Mouse (Mus musculus) heart, embryonic 16.5 days (tissue): ENCODE data around the gene Scd1. TPM values are rescaled to one million over a fixed set of nuclear protein-coding genes. Genes with fewer than 3 reads are reported as not detected.

Experiments used
- ATAC-seq: fragments of 200-750 bp; cut with Nextera tagmentation; replicated peaks from 2 replicates; pipeline ENCODE4 v1.8.0; 2017; ENCODE audit warnings: moderate number of reproducible peaks; ENCODE audit not compliant: insufficient read depth, low FRiP score; ENCODE audit errors: extremely low read depth
- H3K27ac ChIP-seq: fragments of 300-500 bp; sonication (generic); 2 replicates; pipeline ENCODE4 v1.5.1; 2014; ENCODE audit warnings: mild to moderate bottlenecking, low read length, control low read depth, moderate library complexity
- H3K27me3 ChIP-seq: fragments of 300-500 bp; sonication (generic); 2 replicates; pipeline ENCODE4 v1.6.1; 2014; ENCODE audit warnings: low read length, mixed read lengths; ENCODE audit not compliant: control insufficient read depth, insufficient read depth
- H3K36me3 ChIP-seq: fragments of 300-500 bp; sonication (generic); 2 replicates; pipeline ENCODE4 v1.6.1; 2014; ENCODE audit not compliant: control insufficient read depth, insufficient read depth
- H3K4me1 ChIP-seq: fragments of 300-500 bp; sonication (generic); 2 replicates; pipeline ENCODE4 v1.6.1; 2014; ENCODE audit warnings: low read length, mixed read lengths; ENCODE audit not compliant: control insufficient read depth, insufficient read depth
- H3K4me2 ChIP-seq: fragments of 300-500 bp; sonication (generic); 2 replicates; pipeline ENCODE4 v1.6.1; 2014; ENCODE audit warnings: low read depth, mild to moderate bottlenecking, control low read depth, low read length
- H3K4me3 ChIP-seq: fragments of 300-500 bp; sonication (generic); 2 replicates; pipeline ENCODE4 v1.5.1; 2014; ENCODE audit warnings: mild to moderate bottlenecking, control low read depth, low read length
- H3K9ac ChIP-seq: fragments of 300-500 bp; sonication (generic); 2 replicates; pipeline ENCODE4 v1.6.1; 2014; ENCODE audit warnings: low read length, control low read depth
- H3K9me3 ChIP-seq: fragments of 300-500 bp; sonication (generic); replicated peaks from 2 replicates; pipeline ENCODE4 v1.6.1; 2016; ENCODE audit warnings: low read length; ENCODE audit not compliant: control insufficient read depth
- WGBS: fragments of 180-500 bp; shearing (Covaris S2); extraction: QIAGEN DNeasy Blood & Tissue Kit; methylation state at CpG from one replicate; pipeline ENCODE4 v1.1.7; 2014; 5-methylcytosine and 5-hydroxymethylcytosine counted together
- polyA plus RNA-seq: library from polyadenylated mRNA; unstranded; fragments of >200 nt; fragmentation: Nextera tagmentation; extraction: Ambion mirVana; gene quantifications from 2 replicates; pipeline ENCODE4 v1.2.1, GENCODE M21; 2015

Scd1 gene
- polyA plus RNA-seq, 1 experiment from 2014 or later = 1.2 TPM

DNA sequence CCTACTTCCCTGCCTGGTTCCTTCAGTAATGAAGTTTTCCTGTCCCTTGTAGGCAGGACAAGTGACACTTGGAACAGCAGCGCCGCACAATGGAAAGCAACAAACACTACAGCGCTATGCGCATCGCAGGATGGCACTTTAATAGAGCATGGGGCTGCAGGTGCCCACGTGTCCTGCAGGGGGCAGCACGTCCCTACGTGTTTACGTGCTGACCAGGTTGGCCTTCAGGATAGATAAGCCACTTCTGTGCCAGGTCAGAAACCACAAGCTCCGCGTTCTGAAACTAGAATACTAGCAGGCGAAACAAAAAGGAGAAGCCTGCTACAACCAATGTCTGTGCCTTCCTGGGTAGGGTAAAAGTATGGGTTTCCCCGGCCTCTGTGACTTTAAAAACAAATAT lies 44.1 kb downstream of the Scd1 start:
- Histone ChIP-seq H3K4me3 (no peak overlapping the region), H3K9me3 (no peaks in the 10 kb centered on the region), H3K9ac (no peak overlapping the region), H3K4me2 (0 out of 2 replicates have a peak overlapping the region, but pooled peaks have one; percentile 13), H3K27me3 (no peaks in the 10 kb centered on the region), H3K36me3 (no peaks in the 10 kb centered on the region), H3K27ac (no peak overlapping the region), H3K4me1 (peaks cover 5% of the 10 kb centered on the region; the same call in 1 of the 2 replicates)
- 20% methylated on average over 13 of the region's 13 CpGs for WGBS
- ATAC-seq = 0 out of 2 replicates have a peak, but pooled peaks have one; percentile 23

- 52% methylated on average over 8 of the region's 8 CpGs for WGBS
- no peak for ATAC-seq
These were observed 49.0 kb downstream of the Scd1 start for GRCm38 (mm10) chr19:44358700-44359099.

GRCm38 (mm10) chr19:44351756-44352155 lies 55.9 kb downstream of the Scd1 start:
- 76% methylated on average over 7 of the region's 7 CpGs for WGBS
- H3K4me3 ChIP-seq = no peak overlapping the region

More at GRCm38 (mm10) chr19:44358700-44359099, 49.0 kb downstream of the Scd1 start:
- H3K27ac ChIP-seq = no peak overlapping the region
- H3K4me3 ChIP-seq = no peak overlapping the region
- no peaks in the 10 kb centered on the region for H3K9me3 ChIP-seq
- H3K4me1 ChIP-seq = peaks cover 1% of the 10 kb centered on the region; the same call in 1 of the 2 replicates
- H3K4me2 ChIP-seq = no peak overlapping the region
- no peaks in the 10 kb centered on the region for H3K36me3 ChIP-seq
- H3K27me3 ChIP-seq = no peaks in the 10 kb centered on the region
- no peak overlapping the region for H3K9ac ChIP-seq

GRCm38 (mm10) chr19:44349689-44350088 lies 58.0 kb downstream of the Scd1 start:
- no peaks in the 10 kb centered on the region for H3K4me1 ChIP-seq
- no peak overlapping the region for H3K4me2 ChIP-seq
- WGBS = 88% methylated on average over 8 of the region's 8 CpGs
- H3K9me3 ChIP-seq = no peaks in the 10 kb centered on the region; the same call in 1 of the 2 replicates
- no peak overlapping the region for H3K9ac ChIP-seq
- no peak overlapping the region for H3K27ac ChIP-seq
- no peak overlapping the region for H3K4me3 ChIP-seq
- no peaks in the 10 kb centered on the region for H3K27me3 ChIP-seq
- ATAC-seq = no peak
- no peaks in the 10 kb centered on the region for H3K36me3 ChIP-seq

More at GRCm38 (mm10) chr19:44351756-44352155, 55.9 kb downstream of the Scd1 start:
- H3K9me3 ChIP-seq = no peaks in the 10 kb centered on the region; the same call in 1 of the 2 replicates
- ATAC-seq = no peak
- no peak overlapping the region for H3K27ac ChIP-seq
- no peak overlapping the region for H3K9ac ChIP-seq
- H3K4me1 ChIP-seq = no peaks in the 10 kb centered on the region
- no peaks in the 10 kb centered on the region for H3K36me3 ChIP-seq
- H3K27me3 ChIP-seq = no peaks in the 10 kb centered on the region
- no peak overlapping the region for H3K4me2 ChIP-seq

Other genes starting within 250 kb of the Scd1 start
- 0.04 TPM in 1 of 2 replicates, not detected in the other for gene Pkd2l1, start 215.4 kb downstream of the Scd1 start, polyA plus RNA-seq
- gene Scd3, start 204.6 kb downstream of the Scd1 start, polyA plus RNA-seq = 0.16 and 0.40 TPM in 2 replicates
- 134 and 148 TPM in 2 replicates for gene Scd2, start 114.2 kb downstream of the Scd1 start, polyA plus RNA-seq
- 4.4 and 4.8 TPM in 2 replicates for gene Scd4, start 74.8 kb downstream of the Scd1 start, polyA plus RNA-seq
- gene Wnt8b, start 85.6 kb upstream of the Scd1 start, polyA plus RNA-seq = 0.08 TPM in 1 of 2 replicates, not detected in the other
- gene Sec31b, start 138.0 kb upstream of the Scd1 start, polyA plus RNA-seq = 2.2 and 2.3 TPM in 2 replicates
- not detected in 2 replicates for gene Gm20538, start 145.0 kb upstream of the Scd1 start, polyA plus RNA-seq
- gene Ndufb8, start 147.6 kb upstream of the Scd1 start, polyA plus RNA-seq = 1,230 and 1,261 TPM in 2 replicates
- 22.2 and 27.6 TPM in 2 replicates for gene Hif1an, start 155.0 kb upstream of the Scd1 start, polyA plus RNA-seq